Mouse (Mus musculus) stomach, postnatal 0 days (tissue): Measurements from ENCODE around the gene Galnt10. TPM values are rescaled to one million over a fixed set of nuclear protein-coding genes. Genes with fewer than 3 reads are reported as not detected.

Source experiments
- ATAC-seq: fragments of 200-750 bp; cut with Nextera tagmentation; 2 replicates; pipeline ENCODE4 v1.8.0; 2017; ENCODE audit not compliant: low FRiP score, low TSS enrichment
- DNase-seq: peaks from one replicate; pipeline ENCODE4 v3.0.0-alpha.2; 2016; ENCODE audit warnings: low spot score
- H3K27ac ChIP-seq: fragments of 300-500 bp; sonication (generic); replicated peaks from 2 replicates; pipeline ENCODE4 v1.5.1; 2014; ENCODE audit warnings: mild to moderate bottlenecking, control low read depth
- H3K27me3 ChIP-seq: fragments of 300-500 bp; sonication (generic); 2 replicates; pipeline ENCODE4 v1.6.1; 2014; ENCODE audit warnings: low read length; ENCODE audit not compliant: control insufficient read depth, insufficient read depth
- H3K36me3 ChIP-seq: fragments of 300-500 bp; sonication (generic); 2 replicates; pipeline ENCODE4 v1.6.1; 2014; ENCODE audit warnings: low read length, mixed read lengths; ENCODE audit not compliant: control insufficient read depth, insufficient read depth
- H3K4me1 ChIP-seq: fragments of 300-500 bp; sonication (generic); replicated peaks from 2 replicates; pipeline ENCODE4 v1.6.1; 2014; ENCODE audit warnings: antibody characterized with exemption; ENCODE audit not compliant: control insufficient read depth, insufficient read depth
- H3K4me2 ChIP-seq: fragments of 300-500 bp; sonication (generic); replicated peaks from 2 replicates; pipeline ENCODE4 v1.6.1; 2014; ENCODE audit warnings: low read depth, mild to moderate bottlenecking, control low read depth, moderate library complexity
- H3K4me3 ChIP-seq: fragments of 300-500 bp; sonication (generic); 2 replicates; pipeline ENCODE4 v1.5.1; 2014; ENCODE audit warnings: low read depth, low read length, control low read depth
- H3K9ac ChIP-seq: fragments of 300-500 bp; sonication (generic); 2 replicates; pipeline ENCODE4 v1.6.1; 2014; ENCODE audit warnings: mild to moderate bottlenecking, low read length, control low read depth, mixed read lengths
- H3K9me3 ChIP-seq: fragments of 300-500 bp; sonication (generic); 2 replicates; pipeline ENCODE4 v1.6.1; 2016; ENCODE audit warnings: low read length; ENCODE audit not compliant: control insufficient read depth
- CTCF ChIP-seq: IDR thresholded peaks from 2 replicates; pipeline ENCODE4 v1.5.1; 2016; ENCODE audit warnings: antibody characterized with exemption, low read depth, mild to moderate bottlenecking, moderate library complexity
- EP300 ChIP-seq: optimal IDR thresholded peaks from 2 replicates; pipeline ENCODE3; 2016; ENCODE audit warnings: antibody characterized with exemption
- WGBS: fragments of 180-500 bp; shearing (Covaris S2); extraction: QIAGEN DNeasy Blood & Tissue Kit; methylation state at CpG from one replicate; pipeline ENCODE4 v1.1.7; 2014; 5-methylcytosine and 5-hydroxymethylcytosine counted together
- polyA plus RNA-seq: library from polyadenylated mRNA; unstranded; fragments of >200 nt; fragmentation: Nextera tagmentation; extraction: Ambion mirVana; gene quantifications from 2 replicates; pipeline ENCODE4 v1.2.1, GENCODE M21; 2015

The Galnt10 gene
- polyA plus RNA-seq, 1 experiment from 2014 or later = 8.8 TPM

DNA sequence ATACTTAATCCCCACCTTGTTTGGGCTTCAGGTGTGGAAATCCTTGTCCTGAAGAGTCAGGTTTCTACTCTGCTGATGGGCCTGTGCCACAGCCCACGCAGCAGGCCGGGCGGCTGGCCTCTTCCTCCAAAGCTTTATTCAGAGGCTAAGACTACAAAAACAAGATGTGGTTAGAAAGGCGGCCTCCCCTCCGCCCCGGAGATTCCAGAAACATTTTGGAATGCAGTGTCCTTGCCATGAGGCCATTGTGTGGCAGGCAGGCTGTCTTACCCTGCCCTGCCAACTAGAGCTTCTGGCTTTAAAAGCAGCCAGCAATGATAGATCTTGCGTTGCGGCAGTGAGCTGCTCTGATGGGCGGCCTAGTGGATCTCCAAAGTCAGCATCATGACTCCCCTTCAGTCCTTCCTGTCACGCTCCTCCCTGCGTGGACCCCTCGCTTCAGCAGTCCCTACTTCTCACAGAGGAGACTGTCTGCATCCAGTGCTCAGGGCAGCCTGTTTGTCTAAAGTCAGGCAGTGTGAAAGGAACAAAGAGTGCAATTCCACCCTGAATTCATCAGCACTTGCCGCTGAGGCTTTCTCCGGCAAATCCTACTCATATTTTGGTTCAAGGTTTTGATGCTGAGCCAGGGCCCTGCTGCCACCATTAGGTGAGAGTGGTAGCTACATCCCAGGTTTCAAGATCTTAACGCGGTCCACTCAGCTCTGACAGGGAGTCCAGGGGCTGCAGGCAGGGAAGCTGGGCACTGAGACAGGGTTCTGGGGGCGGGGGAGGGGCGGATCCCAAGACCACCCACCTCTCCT is 141.6 kb downstream of the Galnt10 start:
- no peak overlapping the region for H3K4me2 ChIP-seq
- no peak for TF ChIP-seq EP300
- TF ChIP-seq CTCF = peak; percentile 56
- H3K4me3 ChIP-seq = no peak overlapping the region
- H3K27me3 ChIP-seq = no peaks in the 10 kb centered on the region
- no peaks in the 10 kb centered on the region for H3K4me1 ChIP-seq
- DNase-seq (no peak), ATAC-seq (no peak)
- 43% methylated on average over 18 of the region's 18 CpGs for WGBS
- H3K9me3 ChIP-seq = no peaks in the 10 kb centered on the region
- no peaks in the 10 kb centered on the region; the same call in 1 of the 2 replicates for H3K36me3 ChIP-seq
- peak overlapping the region; percentile 58; the same call in 1 of the 2 replicates for H3K27ac ChIP-seq
- no peak overlapping the region for H3K9ac ChIP-seq

GRCm38 (mm10) chr11:57787913-57788312 is 142.7 kb downstream of the Galnt10 start:
- Histone ChIP-seq H3K36me3 (no peaks in the 10 kb centered on the region; the same call in 1 of the 2 replicates), H3K4me2 (no peak overlapping the region), H3K4me1 (no peaks in the 10 kb centered on the region), H3K9ac (no peak overlapping the region), H3K4me3 (no peak overlapping the region), H3K27me3 (no peaks in the 10 kb centered on the region), H3K9me3 (no peaks in the 10 kb centered on the region), H3K27ac (no peak overlapping the region)
- DNase-seq (peak; percentile 76), ATAC-seq (no peak)
- 38% methylated on average over 3 of the region's 3 CpGs for WGBS
- no peak for TF ChIP-seq EP300
- TF ChIP-seq CTCF = peak; percentile 82

DNA sequence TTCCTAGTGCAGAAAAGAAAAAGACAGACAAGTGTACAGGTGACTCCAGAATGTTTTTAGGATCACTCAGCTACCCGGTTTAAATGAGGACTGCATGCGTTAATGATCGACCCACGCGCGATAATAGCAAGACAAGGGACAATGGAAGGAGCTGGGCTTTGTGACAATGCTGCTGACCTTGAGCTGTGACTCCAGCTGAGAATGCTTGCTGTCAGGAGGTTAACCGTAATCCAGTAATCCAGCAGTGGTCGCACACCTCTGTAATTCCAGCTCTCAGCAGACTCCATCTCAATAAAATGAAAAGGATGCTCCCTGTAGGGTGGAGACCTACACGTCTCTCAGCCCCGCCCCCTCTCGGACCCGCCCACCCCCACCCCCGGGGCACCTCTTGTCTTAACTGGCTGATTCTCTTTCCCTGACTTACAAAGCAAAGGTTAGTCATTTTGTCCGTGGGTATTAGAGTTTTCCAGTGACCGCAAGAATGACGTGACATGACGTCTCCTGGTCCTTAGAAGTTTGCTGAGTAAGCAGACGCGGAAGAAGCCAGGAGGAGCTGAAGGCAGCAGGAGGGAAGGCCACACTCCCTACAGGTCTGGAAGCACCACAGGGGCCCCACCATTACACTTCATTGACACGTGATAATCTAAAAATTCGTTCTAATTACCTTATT is 145.8 kb downstream of the Galnt10 start:
- H3K4me1 ChIP-seq = no peaks in the 10 kb centered on the region
- no peak overlapping the region for H3K9ac ChIP-seq
- ATAC-seq (no peak), DNase-seq (no peak)
- no peak overlapping the region for H3K4me3 ChIP-seq
- H3K9me3 ChIP-seq = no peaks in the 10 kb centered on the region
- TF ChIP-seq EP300 (no peak), CTCF (no peak)
- H3K27ac ChIP-seq = no peak overlapping the region
- no peaks in the 10 kb centered on the region for H3K36me3 ChIP-seq
- no peaks in the 10 kb centered on the region for H3K27me3 ChIP-seq
- 30% methylated on average over 21 of the region's 21 CpGs for WGBS
- H3K4me2 ChIP-seq = no peak overlapping the region

- no peaks in the 10 kb centered on the region for H3K9me3 ChIP-seq
- H3K27ac ChIP-seq = no peak overlapping the region
- no peaks in the 10 kb centered on the region for H3K4me1 ChIP-seq
- TF ChIP-seq EP300 (no peak), CTCF (no peak)
- no peaks in the 10 kb centered on the region for H3K36me3 ChIP-seq
- no peak overlapping the region for H3K9ac ChIP-seq
- 53% methylated on average over 6 of the region's 6 CpGs for WGBS
- H3K4me2 ChIP-seq = no peak overlapping the region
- H3K27me3 ChIP-seq = no peaks in the 10 kb centered on the region
- DNase-seq (no peak), ATAC-seq (no peak)
- no peak overlapping the region for H3K4me3 ChIP-seq
Measured at GRCm38 (mm10) chr11:57795086-57795485, 149.8 kb downstream of the Galnt10 start.

- Histone ChIP-seq H3K9ac (no peak overlapping the region), H3K27me3 (no peaks in the 10 kb centered on the region), H3K36me3 (no peaks in the 10 kb centered on the region), H3K9me3 (no peaks in the 10 kb centered on the region), H3K4me3 (no peak overlapping the region), H3K27ac (no peak overlapping the region), H3K4me2 (no peak overlapping the region), H3K4me1 (0 out of 2 replicates have a peak, but pooled peaks cover 3% of the 10 kb centered on the region)
- TF ChIP-seq CTCF (no peak), EP300 (no peak)
- 82% methylated on average over 8 of the region's 9 CpGs for WGBS
- DNase-seq = no peak
- no peak for ATAC-seq
Measured at GRCm38 (mm10) chr11:57797828-57798227, 152.6 kb downstream of the Galnt10 start.

DNA sequence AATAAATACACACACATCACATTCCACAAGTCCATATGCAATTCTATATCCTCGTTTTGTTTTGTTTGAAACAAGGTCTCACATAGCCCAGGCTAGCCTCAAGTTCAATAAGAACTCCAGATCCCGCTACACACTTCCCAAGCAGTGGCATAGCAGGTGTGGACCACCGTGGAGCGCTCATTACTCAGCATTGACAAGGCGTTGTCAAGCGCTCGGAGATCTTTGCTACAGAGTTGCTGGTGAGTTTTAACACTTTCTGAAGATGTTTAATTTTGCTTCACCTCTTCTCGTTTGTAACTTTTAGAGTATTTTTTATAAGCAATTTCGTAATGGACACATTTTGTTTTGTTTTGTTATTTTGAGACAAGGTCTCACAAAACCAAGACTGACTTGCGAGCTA is 154.2 kb downstream of the Galnt10 start:
- no peak for ATAC-seq
- H3K27ac ChIP-seq = no peak overlapping the region
- WGBS = 83% methylated on average over 10 of the region's 10 CpGs

More for the DNA sequence above, 154.2 kb downstream of the Galnt10 start:
- Histone ChIP-seq H3K27me3 (no peaks in the 10 kb centered on the region), H3K4me1 (0 out of 2 replicates have a peak, but pooled peaks cover 3% of the 10 kb centered on the region), H3K4me3 (no peak overlapping the region), H3K36me3 (no peaks in the 10 kb centered on the region), H3K4me2 (no peak overlapping the region), H3K9ac (no peak overlapping the region), H3K9me3 (no peaks in the 10 kb centered on the region)
- TF ChIP-seq CTCF (no peak), EP300 (no peak)
- no peak for DNase-seq
